Mouse (Mus musculus) limb, embryonic 11.5 days (tissue): ENCODE data around the gene Atp4b. TPM values are rescaled to one million over a fixed set of nuclear protein-coding genes. Genes with fewer than 3 reads are reported as not detected.
"Not testable (repeated sequence)": the region's sequence is repeated elsewhere in the genome, so short reads cannot be mapped to it uniquely, and the experiment has no call there.

Experiments used
- ATAC-seq: fragments of 200-750 bp; cut with Nextera tagmentation; 2 replicates; pipeline ENCODE4 v1.8.0; 2017; ENCODE audit warnings: low read depth; ENCODE audit not compliant: insufficient number of reproducible peaks, low FRiP score, low TSS enrichment
- DNase-seq: peaks from one replicate; pipeline ENCODE4 v3.0.0-alpha.2; 2015; ENCODE audit warnings: low spot score
- H3K27ac ChIP-seq: fragments of 300-500 bp; sonication (generic); replicated peaks from 2 replicates; pipeline ENCODE4 v1.5.1; 2014; ENCODE audit warnings: low read depth, mild to moderate bottlenecking, low read length
- H3K27me3 ChIP-seq: fragments of 300-500 bp; sonication (generic); 2 replicates; pipeline ENCODE4 v1.6.1; 2014; ENCODE audit warnings: mild to moderate bottlenecking, low read length, mixed read lengths; ENCODE audit not compliant: control insufficient read depth, insufficient read depth
- H3K36me3 ChIP-seq: fragments of 300-500 bp; sonication (generic); 2 replicates; pipeline ENCODE4 v1.6.1; 2014; ENCODE audit warnings: mild to moderate bottlenecking, low read length, moderate library complexity, mixed read lengths; ENCODE audit not compliant: control insufficient read depth, insufficient read depth
- H3K4me1 ChIP-seq: fragments of 300-500 bp; sonication (generic); 2 replicates; pipeline ENCODE4 v1.6.1; 2014; ENCODE audit warnings: low read length, mixed read lengths; ENCODE audit not compliant: control insufficient read depth, insufficient read depth
- H3K4me2 ChIP-seq: fragments of 300-500 bp; sonication (generic); 2 replicates; pipeline ENCODE4 v1.6.1; 2014; ENCODE audit warnings: low read depth, mild to moderate bottlenecking, moderate library complexity; ENCODE audit not compliant: severe bottlenecking
- H3K4me3 ChIP-seq: fragments of 300-500 bp; sonication (generic); 2 replicates; pipeline ENCODE4 v1.5.1; 2014; ENCODE audit warnings: low read depth, low read length
- H3K9ac ChIP-seq: fragments of 300-500 bp; sonication (generic); 2 replicates; pipeline ENCODE4 v1.6.1; 2014; ENCODE audit warnings: mild to moderate bottlenecking, low read length
- H3K9me3 ChIP-seq: fragments of 300-500 bp; sonication (generic); 2 replicates; pipeline ENCODE4 v1.6.1; 2016; ENCODE audit warnings: low read length; ENCODE audit not compliant: control insufficient read depth
- WGBS: fragments of 180-500 bp; shearing (Covaris S2); extraction: QIAGEN DNeasy Blood & Tissue Kit; methylation state at CpG from one replicate; pipeline ENCODE4 v1.1.7; 2014; 5-methylcytosine and 5-hydroxymethylcytosine counted together
- polyA plus RNA-seq: library from polyadenylated mRNA; unstranded; fragments of >200 nt; fragmentation: Nextera tagmentation; extraction: Ambion mirVana; gene quantifications from 2 replicates; pipeline ENCODE4 v1.2.1, GENCODE M21; 2014

Atp4b gene
- polyA plus RNA-seq, 1 experiment from 2014 or later: not detected

DNA sequence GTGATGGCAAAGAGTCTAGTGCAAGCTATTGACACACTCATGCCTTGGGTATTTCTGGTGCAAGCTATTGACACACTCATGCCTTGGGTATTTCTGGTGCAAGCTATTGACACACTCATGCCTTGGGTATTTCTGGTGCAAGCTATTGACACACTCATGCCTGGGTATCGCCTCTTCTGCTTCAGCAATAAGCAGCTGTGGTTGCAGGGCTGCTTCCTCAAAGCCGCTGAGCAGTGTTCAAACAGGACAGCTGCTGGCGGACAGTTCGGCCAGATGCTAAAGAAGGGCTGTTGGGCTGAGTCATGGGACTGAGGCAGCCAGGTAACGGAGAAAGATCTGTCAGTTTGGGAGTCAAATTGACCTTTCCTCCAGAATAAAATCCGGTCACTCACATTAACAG lies 59.4 kb downstream of the Atp4b start:
- not testable (repeated sequence) for H3K36me3 ChIP-seq, H3K27me3 ChIP-seq, H3K27ac ChIP-seq, ATAC-seq, H3K9ac ChIP-seq, H3K4me2 ChIP-seq, H3K4me1 ChIP-seq, H3K9me3 ChIP-seq, DNase-seq, H3K4me3 ChIP-seq
- 89% methylated on average over 6 of the region's 6 CpGs for WGBS

Other genes with a start within 250 kb of the Atp4b start
- 214 and 221 TPM in 2 replicates for gene Lamp1, start 237.7 kb downstream of the Atp4b start, polyA plus RNA-seq
- 15.7 and 17.7 TPM in 2 replicates for gene Grtp1, start 196.2 kb downstream of the Atp4b start, polyA plus RNA-seq
- gene Adprhl1, start 142.7 kb downstream of the Atp4b start, polyA plus RNA-seq: not detected in 2 replicates
- 26.9 and 28.7 TPM in 2 replicates for gene Dcun1d2, start 108.7 kb downstream of the Atp4b start, polyA plus RNA-seq
- 35.9 and 38.6 TPM in 2 replicates for gene Tmco3, start 108.6 kb downstream of the Atp4b start, polyA plus RNA-seq
- gene Tfdp1, start 58.1 kb downstream of the Atp4b start, polyA plus RNA-seq: 196 and 199 TPM in 2 replicates
- 0.03 TPM in 1 of 2 replicates, not detected in the other for gene Grk1, start 8.3 kb upstream of the Atp4b start, polyA plus RNA-seq
- 0.58 TPM in 1 of 2 replicates, not detected in the other for gene Tmem255b, start 38.4 kb upstream of the Atp4b start, polyA plus RNA-seq
- gene Gas6, start 97.7 kb upstream of the Atp4b start, polyA plus RNA-seq: 3.2 and 3.6 TPM in 2 replicates
- not detected in 2 replicates for gene 1700029H14Rik, start 165.6 kb upstream of the Atp4b start, polyA plus RNA-seq